Comparison of ENCODE assay signal across 35 mouse cellular contexts in genomic region chr12:100784152-100784551, GRCm38 (mm10).
"Had no signal": no experiment of that assay in that cellular context is flagged by ENCODE, and none has a peak within 500 bp of the region (broad histone marks: within the 10 kb centered on the region; RNA-seq: fewer than 3 reads in every experiment).

No protein-coding gene starts in this region.

- H3K9me3 ChIP-seq: heart, embryonic 10.5 days; heart, embryonic 12.5 days; heart, embryonic 13.5 days; heart, embryonic 15.5 days; hindbrain, embryonic 10.5 days; hindbrain, embryonic 12.5 days; hindbrain, embryonic 13.5 days; hindbrain, embryonic 15.5 days; intestine, embryonic 15.5 days; kidney, embryonic 15.5 days had no signal

- H3K4me3 ChIP-seq: heart, embryonic 10.5 days; heart, embryonic 12.5 days; heart, embryonic 13.5 days; heart, embryonic 15.5 days; hindbrain, embryonic 10.5 days; hindbrain, embryonic 12.5 days; hindbrain, embryonic 13.5 days; hindbrain, embryonic 15.5 days; intestine, embryonic 15.5 days; kidney, embryonic 15.5 days; layer of hippocampus, adult 2 months; left cerebral cortex, adult 2 months had no signal

- H3K4me1 ChIP-seq: intestine, embryonic 15.5 days had no signal

- H3K27ac ChIP-seq: heart, embryonic 10.5 days; heart, embryonic 13.5 days; heart, embryonic 15.5 days; hindbrain, embryonic 10.5 days; hindbrain, embryonic 12.5 days; hindbrain, embryonic 13.5 days; hindbrain, embryonic 14.5 days; hindbrain, embryonic 15.5 days; hindbrain, postnatal 0 days; intestine, embryonic 15.5 days; kidney, embryonic 15.5 days; kidney, postnatal 0 days; layer of hippocampus, adult 2 months; left cerebral cortex, adult 2 months had no signal

- H3K4me2 ChIP-seq: heart, embryonic 11.5 days; heart, embryonic 12.5 days; heart, embryonic 13.5 days; heart, embryonic 15.5 days; hindbrain, embryonic 12.5 days; hindbrain, embryonic 13.5 days; hindbrain, embryonic 14.5 days; hindbrain, embryonic 15.5 days; intestine, embryonic 15.5 days; kidney, embryonic 15.5 days had no signal

- H3K27me3 ChIP-seq: heart, embryonic 12.5 days; heart, embryonic 13.5 days; heart, embryonic 15.5 days; hindbrain, embryonic 12.5 days; hindbrain, embryonic 13.5 days; hindbrain, embryonic 15.5 days; intestine, embryonic 15.5 days; kidney, embryonic 15.5 days had no signal

- H3K36me3 ChIP-seq: heart, embryonic 10.5 days; heart, embryonic 12.5 days; heart, embryonic 13.5 days; heart, embryonic 15.5 days; hindbrain, embryonic 10.5 days; hindbrain, embryonic 12.5 days; hindbrain, embryonic 13.5 days; hindbrain, embryonic 15.5 days; intestine, embryonic 15.5 days; kidney, embryonic 15.5 days had no signal

- DNase-seq: heart, postnatal 10 days; heart, postnatal 14 days; heart, postnatal 36 days; heart, postnatal 4 days; kidney, adult 11 months; kidney, adult 18-20 months; kidney, adult 2 months; kidney, adult 8-10 months; kidney, adult 9 months; kidney, postnatal 10 days; kidney, postnatal 14 days; kidney, postnatal 25 days; kidney, postnatal 4 days; layer of hippocampus, adult 9-11 months; layer of hippocampus, postnatal 36 days had no signal

- H3K9ac ChIP-seq: heart, embryonic 12.5 days; heart, embryonic 13.5 days; heart, embryonic 15.5 days; hindbrain, embryonic 12.5 days; hindbrain, embryonic 13.5 days; hindbrain, embryonic 14.5 days; hindbrain, embryonic 15.5 days; intestine, embryonic 15.5 days; kidney, embryonic 15.5 days had no signal

- ATAC-seq: hindbrain, embryonic 16.5 days; hindbrain, postnatal 0 days; inflammation-experienced regulatory T-cells, adult 6 months; intestine, embryonic 15.5 days; intestine, embryonic 16.5 days; intestine, postnatal 0 days had no signal
